Mouse (Mus musculus): ENCODE results near the gene Zfp654.

DNA sequence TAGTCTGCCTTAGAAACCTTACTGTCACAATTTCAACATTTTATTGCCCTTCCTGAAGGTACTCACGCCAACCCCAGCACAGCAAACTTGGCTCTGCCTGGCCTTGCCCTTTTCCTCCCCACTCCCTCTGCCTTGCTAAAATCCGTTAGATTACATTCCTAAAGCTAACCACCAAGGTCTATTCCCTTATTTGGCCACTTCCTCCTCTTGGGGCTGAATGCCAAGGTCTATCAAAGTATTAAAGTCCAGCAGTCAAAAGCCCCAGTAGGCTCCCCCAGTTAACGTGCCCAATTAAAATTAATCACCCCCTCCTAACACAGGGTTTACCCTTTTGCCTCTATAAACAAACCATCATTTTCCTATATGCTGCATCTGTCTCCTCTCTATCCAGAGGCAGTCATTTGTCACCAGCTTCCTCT lies 33.0 kb upstream of the Zfp654 start:
- TF ChIP-seq TCF12 (IDR thresholded peaks at IDR 0.05; ENCODE audit: low read depth, low read length) (no peak), CTCF (conservative IDR thresholded peaks at IDR 0.05 in 1 of 2, IDR thresholded peaks at IDR 0.05 in 1 of 2; ENCODE audit: low read depth in 2 of 2, low read length in 2 of 2) (no peak), TBP (conservative IDR thresholded peaks at IDR 0.05; ENCODE audit: low read depth, low read length) (no peak), EP300 (IDR thresholded peaks at IDR 0.05; ENCODE audit: low read length) (no peak), POLR2A (IDR thresholded peaks at IDR 0.05; ENCODE audit: low read depth, low read length) (no peak), ZMIZ1 (IDR thresholded peaks at IDR 0.05; ENCODE audit: low read depth, low read length) (no peak), MAZ (IDR thresholded peaks at IDR 0.05; ENCODE audit: low read depth, low read length) (no peak)
